Mouse (Mus musculus) natural killer cell, adult 2 months (primary cell): Measurements from ENCODE around the gene Etv6.
A peak's percentile ranks its signal among the peaks of the same experiment; 100 is the strongest.

Source experiments
- DNase-seq, 2 experiments: peaks; one replicate each; pipeline ENCODE4 v3.0.0; 2022; ENCODE audit warnings: low spot score in 2 of 2

Gene Etv6

GRCm38 (mm10) chr6:134207391-134208179 is 172.1 kb downstream of the Etv6 start:
- peak; percentile 21 to 36 for DNase-seq

GRCm38 (mm10) chr6:134208180-134208952 is 172.9 kb downstream of the Etv6 start:
- DNase-seq = no peak

- DNase-seq = no peak
Measured at GRCm38 (mm10) chr6:134210675-134211457, 175.4 kb downstream of the Etv6 start.

GRCm38 (mm10) chr6:134211458-134211776 is 175.9 kb downstream of the Etv6 start:
- no peak for DNase-seq

- no peak for DNase-seq
Measured at GRCm38 (mm10) chr6:134217747-134218146, 182.2 kb downstream of the Etv6 start.

GRCm38 (mm10) chr6:134218441-134218840 is 182.9 kb downstream of the Etv6 start:
- DNase-seq = no peak

- no peak for DNase-seq
Measured at GRCm38 (mm10) chr6:134219358-134219757, 183.9 kb downstream of the Etv6 start.

- DNase-seq = peak; percentile 14 to 51
Measured at GRCm38 (mm10) chr6:134220209-134220777, 184.8 kb downstream of the Etv6 start.

- DNase-seq = no peak
Measured at GRCm38 (mm10) chr6:134222248-134222929, 186.9 kb downstream of the Etv6 start.

GRCm38 (mm10) chr6:134225564-134225963 is 190.1 kb downstream of the Etv6 start:
- no peak for DNase-seq

- DNase-seq = no peak
Measured at GRCm38 (mm10) chr6:134226349-134227169, 191.1 kb downstream of the Etv6 start.

- DNase-seq = no peak
Measured at GRCm38 (mm10) chr6:134236311-134236710, 200.8 kb downstream of the Etv6 start.

GRCm38 (mm10) chr6:134238455-134238854 is 203.0 kb downstream of the Etv6 start:
- no peak for DNase-seq

GRCm38 (mm10) chr6:134240988-134241387 is 205.5 kb downstream of the Etv6 start:
- DNase-seq = no peak

- no peak for DNase-seq
Measured at GRCm38 (mm10) chr6:134243119-134243518, 207.6 kb downstream of the Etv6 start.

GRCm38 (mm10) chr6:134243546-134243945 is 208.0 kb downstream of the Etv6 start:
- no peak for DNase-seq

GRCm38 (mm10) chr6:134244071-134244470 is 208.6 kb downstream of the Etv6 start:
- no peak for DNase-seq

- no peak for DNase-seq
Measured at GRCm38 (mm10) chr6:134246109-134246508, 210.6 kb downstream of the Etv6 start.

- no peak for DNase-seq
Measured at GRCm38 (mm10) chr6:134247324-134247723, 211.8 kb downstream of the Etv6 start.

GRCm38 (mm10) chr6:134248720-134249119 is 213.2 kb downstream of the Etv6 start:
- DNase-seq = no peak
